Mouse (Mus musculus) heart, postnatal 0 days (tissue): ENCODE results near the gene Pithd1.

ENCODE experiments used
- CTCF ChIP-seq: IDR thresholded peaks from 2 replicates; pipeline ENCODE4 v1.5.1; 2016; ENCODE audit warnings: antibody characterized with exemption, control low read depth, low read depth
- EP300 ChIP-seq: IDR thresholded peaks from 2 replicates; pipeline ENCODE4 v1.6.1; 2016; ENCODE audit warnings: antibody characterized with exemption, low read depth

GRCm38 (mm10) chr4:136016059-136016602 lies 29.1 kb upstream of the Pithd1 start:
- TF ChIP-seq EP300 = no peak
- TF ChIP-seq CTCF = no peak
